Mouse (Mus musculus) liver, postnatal 0 days (tissue): ENCODE measurements around the gene Ccdc69.
A peak's percentile ranks its signal among the peaks of the same experiment; 100 is the strongest.

Experiments
- CTCF ChIP-seq: sonication (generic); IDR thresholded peaks from 2 replicates; pipeline ENCODE4 v1.5.1; 2016; ENCODE audit warnings: antibody characterized with exemption, low read depth
- EP300 ChIP-seq: IDR thresholded peaks from 2 replicates; pipeline ENCODE4 v1.6.1; 2016; ENCODE audit warnings: antibody characterized with exemption, low read depth, mild to moderate bottlenecking

GRCm38 (mm10) chr11:55041348-55041747 lies 36.6 kb downstream of the Ccdc69 start:
- TF ChIP-seq CTCF (peak; percentile 61), EP300 (no peak)
